Mouse (Mus musculus) liver, embryonic 14.5 days (tissue): Measurements from ENCODE around the gene Gzf1.

Experiments used
- CTCF ChIP-seq: IDR thresholded peaks from 2 replicates; pipeline ENCODE4 v1.5.1; 2016; ENCODE audit warnings: antibody characterized with exemption, low read depth, control low read depth
- EP300 ChIP-seq: IDR thresholded peaks from 2 replicates; pipeline ENCODE4 v1.6.1; 2016; ENCODE audit warnings: antibody characterized with exemption, low read depth

- TF ChIP-seq EP300 (no peak), CTCF (no peak)
These were observed 38.0 kb upstream of the Gzf1 start for GRCm38 (mm10) chr2:148642610-148643370.
